In the genomic region with DNA sequence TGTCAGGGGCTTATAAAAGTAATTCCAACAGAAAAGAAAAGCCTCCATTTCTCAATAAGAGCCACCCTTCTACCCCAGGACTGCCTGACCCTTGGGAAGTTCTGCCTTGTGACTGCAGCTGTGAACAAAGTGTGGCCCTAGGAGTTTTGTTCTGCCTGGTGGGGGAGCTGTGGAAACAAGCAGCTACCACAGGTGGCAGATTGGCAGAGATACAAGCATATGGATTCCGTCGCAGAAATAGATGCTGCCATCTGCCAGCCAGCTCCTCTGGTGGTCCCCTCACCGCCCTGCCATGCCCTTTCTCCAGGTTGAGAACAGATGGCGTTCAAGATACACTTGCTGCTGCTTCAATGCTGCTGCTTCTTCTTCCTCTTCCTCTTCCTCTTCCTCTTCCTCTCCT, we compare ENCODE assay signal across 10 mouse cellular contexts. TPM values are rescaled to one million over a fixed set of nuclear protein-coding genes. Genes with fewer than 3 reads are reported as not detected.
DNase-seq lines count a peak whose midpoint lies in the region; ATAC-seq and TF ChIP-seq lines count a peak whose summit lies in the region.
"Had no signal": no experiment of that assay in that cellular context is flagged by ENCODE, and none has a peak within 500 bp of the region (broad histone marks: within the 10 kb centered on the region; RNA-seq: fewer than 3 reads in every experiment).

No protein-coding gene starts in this region.

- no peaks in the 10 kb centered on the region for H3K27me3 ChIP-seq in thymus, adult 2 months (ENCODE audit: control insufficient read depth, insufficient read depth, low read length)
- no peaks in the 10 kb centered on the region for H3K27me3 ChIP-seq in hindbrain, embryonic 15.5 days
- H3K27me3 ChIP-seq: embryonic facial prominence, embryonic 13.5 days; liver, embryonic 13.5 days had no signal

- TF ChIP-seq POLR2A in thymus, adult 2 months (IDR thresholded peaks at IDR 0.05; ENCODE audit: control insufficient read depth, extremely low read depth, insufficient read depth, low read length, poor library complexity): no peak

- H3K9me3 ChIP-seq in hindbrain, embryonic 15.5 days: no peaks in the 10 kb centered on the region
- H3K9me3 ChIP-seq: embryonic facial prominence, embryonic 13.5 days; liver, embryonic 13.5 days had no signal

- H3K9ac ChIP-seq in hindbrain, embryonic 15.5 days: no peak overlapping the region
- H3K9ac ChIP-seq: embryonic facial prominence, embryonic 13.5 days; liver, embryonic 13.5 days had no signal

- ATAC-seq in hindbrain, embryonic 15.5 days (ENCODE audit: low FRiP score, low read depth): peak; percentile 34; the same call in 1 of the 2 replicates

- no peak overlapping the region for H3K27ac ChIP-seq in thymus, adult 2 months (ENCODE audit: control insufficient read depth, insufficient read depth, low read length)
- H3K27ac ChIP-seq in hindbrain, embryonic 15.5 days (replicated peaks): no peak overlapping the region
- H3K27ac ChIP-seq: embryonic facial prominence, embryonic 13.5 days; liver, embryonic 13.5 days had no signal

- H3K4me2 ChIP-seq in hindbrain, embryonic 15.5 days: no peak overlapping the region
- H3K4me2 ChIP-seq: embryonic facial prominence, embryonic 13.5 days; liver, embryonic 13.5 days had no signal

- H3K36me3 ChIP-seq in thymus, adult 2 months (ENCODE audit: control insufficient read depth, insufficient read depth, low read length): no peaks in the 10 kb centered on the region
- peaks cover 58% of the 10 kb centered on the region for H3K36me3 ChIP-seq in hindbrain, embryonic 15.5 days
- H3K36me3 ChIP-seq: liver, embryonic 13.5 days had no signal

- H3K4me3 ChIP-seq in thymus, adult 2 months (ENCODE audit: control insufficient read depth, insufficient read depth, low read length): no peak overlapping the region
- H3K4me3 ChIP-seq in hindbrain, embryonic 15.5 days: no peak overlapping the region
- H3K4me3 ChIP-seq: embryonic facial prominence, embryonic 13.5 days; liver, embryonic 13.5 days had no signal

- TF ChIP-seq CTCF in thymus, adult 2 months (IDR thresholded peaks at IDR 0.05; ENCODE audit: borderline replicate concordance, control insufficient read depth, extremely low read depth, insufficient read depth, low read length, poor library complexity): no peak

- peak; percentile 3 to 7 for DNase-seq in gastrocnemius, adult 8-10 months (ENCODE audit: low spot score in 2 of 2)
- no peak for DNase-seq in gastrocnemius, postnatal 25 days
- peak; percentile 29 for DNase-seq in thymus, postnatal 14 days
- no peak for DNase-seq in thymus, adult 2 months
- DNase-seq in thymus, postnatal 4 days: peak; percentile 48
- DNase-seq in kidney, adult 8-10 months: no peak
- DNase-seq in kidney, postnatal 14 days: no peak
- DNase-seq: liver, embryonic 13.5 days had no signal

- WGBS in thymus, adult 2 months: 71% methylated on average over 4 of the region's 4 CpGs
- 23% methylated on average over 4 of the region's 4 CpGs for WGBS in hindbrain, embryonic 15.5 days

- H3K4me1 ChIP-seq in thymus, adult 2 months (replicated peaks; ENCODE audit: control insufficient read depth, insufficient read depth, low read length): no peaks in the 10 kb centered on the region
- H3K4me1 ChIP-seq in hindbrain, embryonic 15.5 days (replicated peaks): no peaks in the 10 kb centered on the region; the same call in 1 of the 2 replicates

RNA-seq across cellular contexts. Expression of a gene that starts 37.0 kb away (rescaled TPM):
- total RNA-seq in gastrocnemius, adult 8-10 months (2022): 1 to 10 TPM; 3.4 to 7.5 (median 6.9) TPM
- total RNA-seq in gastrocnemius, postnatal 25 days (2021): 1 to 10 TPM; 3.1 to 3.6 TPM
- 0.30 and 0.55 TPM in 2 replicates for polyA plus RNA-seq in thymus, adult 2 months (2012; rRNA removed)
- polyA plus RNA-seq in hindbrain, embryonic 15.5 days (2015; fragmentation: Nextera tagmentation; extraction: Ambion mirVana): 533 and 554 TPM in 2 replicates

Comparison
In these comparisons a context has a peak if more than half of its experiments do, and no peak if none do; other contexts are left out.
1. DNase-seq: peak in gastrocnemius, adult 8-10 months (2 of 2), thymus, postnatal 14 days (single experiment) and thymus, postnatal 4 days (single experiment); none in gastrocnemius, postnatal 25 days (single experiment), thymus, adult 2 months (single experiment), kidney, adult 8-10 months (0 of 2) and kidney, postnatal 14 days (single experiment).